Mouse (Mus musculus) erythroblast, embryonic 14.5 days (primary cell): Measurements from ENCODE around the gene Acsl6. TPM values are rescaled to one million over a fixed set of nuclear protein-coding genes. Genes with fewer than 3 reads are reported as not detected.
"Not testable (repeated sequence)": the region's sequence is repeated elsewhere in the genome, so short reads cannot be mapped to it uniquely, and the experiment has no call there.

Source experiments
- H3K27me3 ChIP-seq: 2 replicates; pipeline ENCODE4 v1.6.1; 2012; ENCODE audit warnings: inconsistent platforms; ENCODE audit not compliant: control insufficient read depth
- H3K36me3 ChIP-seq: 2 replicates; pipeline ENCODE4 v1.6.1; 2012; ENCODE audit warnings: mild to moderate bottlenecking, inconsistent platforms; ENCODE audit not compliant: control insufficient read depth
- H3K4me1 ChIP-seq: 2 replicates; pipeline ENCODE4 v1.6.1; 2012; ENCODE audit warnings: inconsistent platforms; ENCODE audit not compliant: control insufficient read depth
- H3K4me3 ChIP-seq: replicated peaks from 2 replicates; pipeline ENCODE3; 2012; ENCODE audit warnings: moderate library complexity, mild to moderate bottlenecking, inconsistent platforms
- H3K9me3 ChIP-seq: 2 replicates; pipeline ENCODE4 v1.6.1; 2012; ENCODE audit warnings: low read length, inconsistent platforms, mixed read lengths; ENCODE audit not compliant: control insufficient read depth
- GATA1 ChIP-seq: IDR thresholded peaks from 2 replicates; pipeline ENCODE4 v1.6.1; 2012; ENCODE audit warnings: low read length, inconsistent platforms, mixed read lengths
- TAL1 ChIP-seq: IDR thresholded peaks from 3 replicates; pipeline ENCODE4 v1.6.1; 2012; ENCODE audit warnings: low read length, inconsistent platforms, mixed read lengths
- polyA plus RNA-seq: library from polyadenylated mRNA; stranded (reverse); fragments of >175 nt; gene quantifications from 2 replicates; pipeline ENCODE4 v1.2.3, GENCODE M21; 2012

Acsl6 gene
- polyA plus RNA-seq, 1 experiment: 0.01 TPM

- TF ChIP-seq GATA1 (no peak), TAL1 (no peak)
- H3K4me3 ChIP-seq: no peak overlapping the region
- peaks cover 2% of the 10 kb centered on the region; the same call in 1 of the 2 replicates for H3K4me1 ChIP-seq
- no peaks in the 10 kb centered on the region for H3K27me3 ChIP-seq
- no peaks in the 10 kb centered on the region for H3K9me3 ChIP-seq
- no peaks in the 10 kb centered on the region for H3K36me3 ChIP-seq
Measured at GRCm38 (mm10) chr11:54287821-54288453, 15.7 kb upstream of the Acsl6 start.

- no peak for TF ChIP-seq TAL1
- H3K27me3 ChIP-seq: no peaks in the 10 kb centered on the region
- H3K4me3 ChIP-seq: no peak overlapping the region
- H3K4me1 ChIP-seq: peaks cover 2% of the 10 kb centered on the region; the same call in 1 of the 2 replicates
- H3K9me3 ChIP-seq: no peaks in the 10 kb centered on the region
- no peaks in the 10 kb centered on the region for H3K36me3 ChIP-seq
Measured at GRCm38 (mm10) chr11:54292163-54292562, 11.4 kb upstream of the Acsl6 start.

GRCm38 (mm10) chr11:54293980-54294807 is 9.4 kb upstream of the Acsl6 start:
- no peak for TF ChIP-seq TAL1
- no peak for TF ChIP-seq GATA1
- Histone ChIP-seq H3K4me3 (no peak overlapping the region), H3K27me3 (no peaks in the 10 kb centered on the region), H3K4me1 (peaks cover 2% of the 10 kb centered on the region; the same call in 1 of the 2 replicates), H3K36me3 (no peaks in the 10 kb centered on the region), H3K9me3 (peaks cover 4% of the 10 kb centered on the region)

GRCm38 (mm10) chr11:54295971-54296370 is 7.6 kb upstream of the Acsl6 start:
- Histone ChIP-seq H3K4me3 (no peak overlapping the region), H3K4me1 (peaks cover 2% of the 10 kb centered on the region; the same call in 1 of the 2 replicates), H3K9me3 (peaks cover 6% of the 10 kb centered on the region), H3K27me3 (no peaks in the 10 kb centered on the region), H3K36me3 (no peaks in the 10 kb centered on the region)
- TF ChIP-seq TAL1 (no peak), GATA1 (no peak)

- peaks cover 1% of the 10 kb centered on the region for H3K27me3 ChIP-seq
- peaks cover 2% of the 10 kb centered on the region; the same call in 1 of the 2 replicates for H3K4me1 ChIP-seq
- peaks cover 6% of the 10 kb centered on the region for H3K9me3 ChIP-seq
- no peaks in the 10 kb centered on the region for H3K36me3 ChIP-seq
- TF ChIP-seq TAL1 (no peak), GATA1 (no peak)
- H3K4me3 ChIP-seq: no peak overlapping the region
Measured at GRCm38 (mm10) chr11:54296734-54297133, 6.9 kb upstream of the Acsl6 start.

GRCm38 (mm10) chr11:54297471-54297870 is 6.1 kb upstream of the Acsl6 start:
- not testable (repeated sequence) for H3K36me3 ChIP-seq, H3K27me3 ChIP-seq, H3K9me3 ChIP-seq, H3K4me1 ChIP-seq, H3K4me3 ChIP-seq

GRCm38 (mm10) chr11:54298777-54299176 is 4.8 kb upstream of the Acsl6 start:
- Histone ChIP-seq H3K4me3 (no peak overlapping the region), H3K36me3 (no peaks in the 10 kb centered on the region), H3K9me3 (peaks cover 6% of the 10 kb centered on the region), H3K27me3 (peaks cover 22% of the 10 kb centered on the region), H3K4me1 (no peaks in the 10 kb centered on the region)
- no peak for TF ChIP-seq TAL1
- TF ChIP-seq GATA1: no peak

- no peak for TF ChIP-seq GATA1
- no peak for TF ChIP-seq TAL1
- Histone ChIP-seq H3K9me3 (peaks cover 6% of the 10 kb centered on the region), H3K4me3 (no peak overlapping the region), H3K36me3 (no peaks in the 10 kb centered on the region), H3K4me1 (no peaks in the 10 kb centered on the region), H3K27me3 (peaks cover 53% of the 10 kb centered on the region)
Measured at GRCm38 (mm10) chr11:54301994-54302393, 1.6 kb upstream of the Acsl6 start.

- TF ChIP-seq TAL1 (no peak), GATA1 (no peak)
- H3K4me1 ChIP-seq: no peaks in the 10 kb centered on the region
- H3K27me3 ChIP-seq: peaks cover 56% of the 10 kb centered on the region
- H3K9me3 ChIP-seq: peaks cover 6% of the 10 kb centered on the region
- no peak overlapping the region for H3K4me3 ChIP-seq
- no peaks in the 10 kb centered on the region for H3K36me3 ChIP-seq
Measured at GRCm38 (mm10) chr11:54302606-54303005, 992 bp upstream of the Acsl6 start.
